Mouse (Mus musculus) adrenal gland, postnatal 10 days (tissue): ENCODE measurements around the gene Hspb9. TPM values are rescaled to one million over a fixed set of nuclear protein-coding genes. Genes with fewer than 3 reads are reported as not detected.

Experiments
- DNase-seq: peaks from one replicate; pipeline ENCODE4 v3.0.0; 2021; ENCODE audit warnings: mixed read lengths
- total RNA-seq, 2 experiments: library from RNA; stranded (reverse); gene quantifications; 2 replicates each; pipeline ENCODE4 v1.2.3; 2021

Gene Hspb9
- total RNA-seq, 2 experiments from 2014 or later = 0.64 TPM; not detected in 1

- DNase-seq = no peak
Measured at GRCm38 (mm10) chr11:100705095-100705747, 8.4 kb upstream of the Hspb9 start.

GRCm38 (mm10) chr11:100709201-100709810, 4.3 kb upstream of the Hspb9 start:
- DNase-seq = no peak

GRCm38 (mm10) chr11:100710528-100710927, 3.1 kb upstream of the Hspb9 start:
- no peak for DNase-seq

- no peak for DNase-seq
Measured at GRCm38 (mm10) chr11:100710977-100711376, 2.7 kb upstream of the Hspb9 start.

- peak; percentile 92 for DNase-seq
Measured at GRCm38 (mm10) chr11:100711783-100712615, 1.7 kb upstream of the Hspb9 start, which contains the start of gene Kat2a. Kat2a (minus strand) TSS chr11:100712465.

- DNase-seq = no peak
Measured at GRCm38 (mm10) chr11:100713174-100713573, 476 bp upstream of the Hspb9 start.

- peak; percentile 90 for DNase-seq
Measured at GRCm38 (mm10) chr11:100714534-100714915, 875 bp downstream of the Hspb9 start.

- DNase-seq = no peak
Measured at GRCm38 (mm10) chr11:100714948-100715347, 1.3 kb downstream of the Hspb9 start.

- DNase-seq = no peak
Measured at GRCm38 (mm10) chr11:100716649-100717048, 3.0 kb downstream of the Hspb9 start.

GRCm38 (mm10) chr11:100718462-100718861, 4.8 kb downstream of the Hspb9 start:
- DNase-seq = no peak

GRCm38 (mm10) chr11:100718866-100719265, 5.2 kb downstream of the Hspb9 start:
- no peak for DNase-seq

GRCm38 (mm10) chr11:100719312-100719711, 5.7 kb downstream of the Hspb9 start:
- no peak for DNase-seq

- no peak for DNase-seq
Measured at GRCm38 (mm10) chr11:100719893-100720292, 6.2 kb downstream of the Hspb9 start.

- DNase-seq = no peak
Measured at GRCm38 (mm10) chr11:100720345-100720744, 6.7 kb downstream of the Hspb9 start.

GRCm38 (mm10) chr11:100721254-100721653, 7.6 kb downstream of the Hspb9 start:
- DNase-seq = no peak

GRCm38 (mm10) chr11:100721776-100722492, 8.3 kb downstream of the Hspb9 start:
- no peak for DNase-seq

- no peak for DNase-seq
Measured at GRCm38 (mm10) chr11:100722493-100723028, 8.9 kb downstream of the Hspb9 start.

GRCm38 (mm10) chr11:100724919-100725512, 11.4 kb downstream of the Hspb9 start:
- DNase-seq = no peak

GRCm38 (mm10) chr11:100727201-100727600, 13.6 kb downstream of the Hspb9 start:
- DNase-seq = no peak

GRCm38 (mm10) chr11:100728601-100729000, 15.0 kb downstream of the Hspb9 start:
- no peak for DNase-seq

GRCm38 (mm10) chr11:100729976-100730375, 16.3 kb downstream of the Hspb9 start:
- no peak for DNase-seq
